Mouse (Mus musculus) c-Kit-positive CD71-positive TER-119-negative erythroid progenitor cells, embryonic 14.5 days (primary cell): ENCODE data around the gene Tmem160.

Experiments used
- DNase-seq: peaks from one replicate; pipeline ENCODE4 v3.0.0-alpha.2; 2013; ENCODE audit warnings: low read depth

The Tmem160 gene

DNA sequence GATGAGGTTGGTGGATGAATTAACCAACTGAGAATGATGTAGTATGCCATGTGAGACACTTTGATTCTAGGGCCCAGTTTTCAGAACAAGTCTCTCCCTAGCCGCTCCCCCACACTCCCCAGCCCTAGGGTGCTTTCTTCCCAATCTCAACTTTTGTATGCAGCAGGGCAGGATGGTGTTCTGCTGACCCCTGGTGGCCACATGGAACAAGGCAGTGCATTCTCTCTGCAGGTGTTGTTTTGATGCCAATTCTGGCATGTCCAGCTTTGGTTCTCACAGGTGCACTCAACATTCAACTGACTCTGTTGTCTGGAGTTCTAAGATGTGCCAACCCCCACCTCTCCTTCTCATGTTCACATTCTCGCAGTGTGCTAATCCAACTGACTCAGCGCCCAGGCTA is 39.2 kb downstream of the Tmem160 start:
- DNase-seq, result peak; percentile 38

DNA sequence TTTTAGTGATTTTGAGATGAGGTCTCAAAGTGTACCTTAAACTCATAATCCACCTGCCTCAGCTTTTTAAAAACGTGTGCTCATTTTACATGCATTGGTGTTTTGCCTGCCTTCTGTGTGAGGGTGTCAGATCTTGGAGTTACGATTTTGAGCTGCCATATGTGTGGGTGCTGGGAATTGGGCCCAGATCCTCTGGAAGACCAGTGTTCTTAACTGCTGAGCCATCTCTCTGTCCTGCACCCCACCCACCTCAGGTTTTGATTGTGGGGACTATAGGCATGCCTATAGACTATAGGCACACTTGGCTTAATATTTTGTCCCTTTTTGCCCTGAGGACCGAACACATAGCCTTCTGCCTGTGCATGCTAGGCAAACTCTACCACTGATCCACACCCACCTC is 39.6 kb downstream of the Tmem160 start:
- DNase-seq, result no peak

DNA sequence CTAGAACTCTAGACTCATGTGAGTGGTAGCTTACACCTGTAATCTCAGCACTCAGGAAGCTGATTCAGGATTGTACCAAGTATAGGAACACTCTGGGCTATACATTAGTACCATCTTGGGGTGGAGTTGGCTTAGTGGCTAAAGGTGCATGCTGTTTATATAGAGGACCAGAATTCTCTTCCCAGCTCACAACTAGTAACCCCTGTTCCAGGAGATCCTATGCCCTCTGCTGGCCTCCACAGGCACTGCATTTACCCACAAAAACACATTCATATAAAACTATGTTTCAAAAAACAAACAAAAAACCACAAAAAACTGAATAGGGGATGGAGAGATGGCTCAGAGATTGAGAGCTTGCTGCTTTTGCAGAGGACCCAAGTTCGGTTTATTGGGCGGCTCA is 40.8 kb downstream of the Tmem160 start:
- DNase-seq, result peak; percentile 23

DNA sequence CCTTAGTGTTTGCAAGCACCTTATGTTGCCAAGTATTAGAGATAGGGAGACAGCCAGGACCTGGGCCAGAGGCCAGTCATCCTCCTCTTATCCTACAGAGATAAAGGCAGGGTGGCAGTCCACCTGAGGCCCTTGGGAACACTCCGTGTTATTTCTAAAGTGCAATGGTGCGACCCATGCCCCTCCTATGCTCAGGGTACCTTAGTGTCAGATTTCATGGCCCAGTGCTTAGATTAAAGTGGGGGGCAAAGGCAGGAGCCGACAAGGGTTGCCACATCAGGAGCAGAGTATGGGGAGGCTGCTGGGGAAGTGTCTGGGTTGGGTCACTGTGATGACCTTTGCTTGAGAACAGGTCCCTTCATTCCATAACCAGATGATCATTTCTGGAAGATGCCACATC is 43.7 kb downstream of the Tmem160 start:
- no peak for DNase-seq

DNA sequence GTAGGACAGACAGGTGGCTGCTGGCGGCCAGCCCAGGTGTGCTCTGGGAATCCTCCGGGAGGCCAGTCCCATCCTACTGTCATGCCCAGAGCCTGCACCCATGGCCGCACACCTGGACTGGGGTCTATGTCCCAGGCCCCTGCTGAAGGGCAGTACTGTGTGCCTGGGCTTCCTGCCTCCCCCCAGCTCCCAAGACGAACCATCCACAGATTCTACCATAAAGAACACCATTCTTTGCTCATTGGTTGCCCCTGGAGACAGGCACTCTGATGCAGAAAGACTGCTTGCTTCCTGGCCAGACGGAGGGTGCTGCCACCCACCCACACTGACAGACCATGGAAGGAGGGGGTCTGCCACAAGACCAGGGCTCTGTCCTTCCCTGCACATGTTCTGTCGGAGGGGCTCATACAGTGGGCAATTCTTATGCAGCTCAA is 47.1 kb downstream of the Tmem160 start:
- DNase-seq, result no peak

DNA sequence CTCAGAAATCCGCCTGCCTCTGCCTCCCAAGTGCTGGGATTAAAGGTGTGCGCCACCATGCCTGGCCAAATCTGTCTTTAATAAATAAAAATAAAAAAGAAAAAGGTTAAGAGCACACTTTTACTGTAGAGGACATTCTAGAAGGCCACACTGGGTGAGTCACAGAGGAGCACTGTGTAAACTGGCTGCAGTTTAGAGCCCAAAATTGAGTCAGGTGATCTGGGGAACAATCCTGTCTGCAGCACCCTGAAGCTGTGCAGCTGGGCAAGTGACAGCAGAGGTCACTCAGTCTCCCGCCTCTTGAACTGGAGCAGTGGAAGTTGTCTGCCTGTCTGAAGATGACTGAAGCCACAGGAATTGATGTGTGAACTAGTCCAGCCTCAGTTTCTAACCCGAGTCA is 49.0 kb downstream of the Tmem160 start:
- DNase-seq, result no peak

DNA sequence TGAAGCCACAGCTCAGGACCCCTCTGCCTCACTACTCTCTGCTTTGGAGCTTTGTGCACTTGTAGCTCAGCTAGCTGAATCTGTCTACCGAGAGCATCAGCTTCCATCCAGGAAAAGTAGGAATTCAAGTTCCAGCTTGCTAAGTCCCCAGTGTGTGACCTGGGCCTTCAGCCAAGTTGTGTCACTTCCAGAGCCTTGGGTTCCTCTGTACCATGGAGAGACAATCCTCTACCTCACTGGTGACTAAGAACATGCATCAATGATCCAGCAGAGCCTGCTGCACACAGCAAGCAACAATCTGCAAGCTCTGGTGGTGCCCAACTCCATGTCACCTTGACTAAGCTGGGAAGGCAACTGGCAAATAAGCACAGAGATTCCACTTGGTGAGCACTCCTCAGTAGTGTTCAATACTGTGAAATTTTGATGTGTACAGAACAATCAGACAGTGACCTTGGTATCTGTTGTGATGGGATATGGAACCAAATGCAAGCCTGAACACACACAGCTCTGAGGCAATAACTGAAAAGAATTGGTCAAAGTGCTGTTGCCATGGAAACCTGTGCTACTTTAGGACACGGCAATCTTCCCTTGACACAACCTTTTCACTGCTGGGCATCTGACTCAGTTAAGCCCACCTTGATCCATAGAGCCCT is 52.1 kb downstream of the Tmem160 start:
- DNase-seq, result no peak
